Mouse (Mus musculus) ovary, postnatal 36 days (tissue): Measurements from ENCODE around the gene Tfap2a.

Source experiments
- DNase-seq: peaks from one replicate; pipeline ENCODE4 v3.0.0; 2022; ENCODE audit warnings: low spot score, mixed read lengths

Tfap2a gene

DNA sequence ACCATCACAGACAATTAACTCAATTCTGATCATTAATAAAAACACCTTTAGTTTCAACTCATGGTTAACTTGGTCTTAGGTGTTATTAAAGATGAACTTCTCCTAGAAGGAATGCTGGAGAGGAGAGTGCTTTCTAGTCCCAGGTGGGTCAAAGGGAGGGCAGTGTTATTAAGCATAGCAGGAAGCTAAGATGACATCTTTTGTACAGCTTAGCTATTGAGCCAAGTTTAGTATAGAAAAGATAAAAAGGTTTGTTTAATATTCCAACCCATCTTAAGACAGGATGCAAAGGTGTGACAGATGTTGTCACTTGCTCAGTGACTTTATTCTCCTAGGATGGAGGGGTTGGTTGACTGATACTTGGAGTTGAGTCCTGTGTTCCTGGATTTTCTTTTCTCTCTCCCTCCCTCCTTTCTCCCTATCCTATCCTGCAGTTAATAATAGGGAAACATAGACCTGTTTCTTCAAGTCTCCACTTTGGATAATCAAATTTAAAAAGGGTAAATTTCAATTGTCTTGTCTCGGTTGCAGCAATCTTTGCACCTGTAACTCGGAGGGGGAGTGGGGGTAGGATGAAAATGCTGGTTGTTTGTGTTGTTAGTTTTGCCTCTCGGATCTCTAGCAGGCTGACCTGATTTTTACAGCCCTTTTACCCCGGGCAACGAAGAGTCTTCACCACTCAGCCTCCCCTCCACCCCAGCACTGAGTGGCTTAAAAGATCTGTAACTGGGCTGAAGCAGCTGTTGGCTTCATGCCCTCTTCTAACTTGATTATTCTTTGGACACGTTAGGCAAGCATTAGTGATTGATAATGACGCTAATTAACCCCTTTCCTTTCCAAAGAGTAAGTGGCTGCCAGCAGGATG lies 26.3 kb downstream of the Tfap2a start:
- no peak for DNase-seq

- DNase-seq: no peak
Observed at GRCm38 (mm10) chr13:40710062-40710342, 28.2 kb downstream of the Tfap2a start.

DNA sequence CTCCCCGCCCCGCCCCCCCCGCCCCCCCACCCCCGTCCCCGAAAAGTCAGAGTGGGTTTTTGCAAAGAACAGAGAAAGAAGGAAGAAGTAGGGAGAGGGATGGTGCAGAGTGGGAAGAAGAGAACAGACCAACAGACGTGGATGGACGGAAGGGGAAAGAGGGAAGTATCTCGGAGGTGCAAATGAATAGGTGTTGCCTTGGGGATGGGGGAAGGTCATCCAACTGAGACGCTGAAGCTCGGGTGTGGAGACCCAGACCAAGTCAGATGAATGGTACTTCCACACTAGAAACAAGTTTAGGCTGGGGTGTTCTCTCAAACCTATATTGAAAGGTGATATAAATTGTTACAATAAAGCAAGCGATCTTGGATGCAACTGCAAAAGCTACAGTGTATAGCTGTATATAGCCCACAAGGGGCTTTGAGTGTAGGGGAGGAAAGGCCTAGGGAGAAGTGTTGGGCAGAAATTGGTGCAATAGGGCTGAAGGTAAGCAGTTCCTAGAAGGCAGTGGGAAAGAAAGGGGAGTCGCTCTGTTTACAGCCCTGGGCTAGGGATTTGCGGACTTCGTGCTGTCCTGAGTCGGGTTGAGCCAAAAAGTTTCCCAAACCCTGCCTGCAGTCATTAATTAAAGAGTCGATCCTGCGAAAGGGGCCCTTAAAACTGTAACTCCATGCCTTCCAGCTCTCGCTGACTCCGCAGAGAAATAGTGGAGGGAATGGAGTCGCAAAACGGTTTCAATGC lies 28.7 kb downstream of the Tfap2a start:
- no peak for DNase-seq

DNA sequence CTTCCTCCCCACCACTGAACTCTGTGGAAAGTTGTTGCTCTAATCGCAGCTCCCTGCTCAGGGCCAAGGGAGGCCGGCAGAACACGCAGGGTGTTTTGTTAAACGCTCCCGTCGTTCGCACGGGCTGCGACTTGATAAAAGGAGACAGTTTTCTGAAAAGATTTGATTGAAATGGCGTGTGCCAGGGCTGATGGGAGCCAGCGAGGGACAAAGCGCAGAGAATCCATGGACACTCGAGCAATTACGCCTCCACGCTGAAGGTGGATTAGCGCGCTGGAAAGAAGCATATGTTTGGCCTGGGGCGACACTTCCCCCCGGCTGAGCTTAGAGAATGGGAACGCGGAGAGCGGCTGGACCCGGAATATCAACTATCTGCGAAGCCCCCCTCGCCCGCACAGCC lies 29.3 kb downstream of the Tfap2a start:
- DNase-seq: no peak

- DNase-seq: no peak
Observed at GRCm38 (mm10) chr13:40708271-40708670, 29.9 kb downstream of the Tfap2a start.

DNA sequence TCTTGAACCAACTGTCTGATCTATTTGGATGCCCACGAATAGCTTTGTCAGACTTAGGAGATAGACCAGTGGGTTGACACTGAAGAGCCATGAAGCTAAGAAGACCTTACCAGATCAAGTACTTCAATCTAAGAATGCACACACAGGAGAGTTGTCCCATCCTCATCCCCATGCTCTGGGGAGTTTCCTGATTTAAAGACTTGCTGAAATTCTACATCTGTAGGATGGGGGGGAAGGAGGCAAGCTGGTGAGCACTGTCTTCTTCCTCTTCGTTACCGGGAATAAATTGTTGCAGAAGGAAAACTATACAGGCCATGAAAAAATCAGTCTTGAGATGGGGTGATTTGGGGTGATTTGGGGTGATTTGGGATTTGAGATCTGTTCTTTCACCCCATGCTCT lies 30.5 kb downstream of the Tfap2a start:
- DNase-seq: no peak

DNA sequence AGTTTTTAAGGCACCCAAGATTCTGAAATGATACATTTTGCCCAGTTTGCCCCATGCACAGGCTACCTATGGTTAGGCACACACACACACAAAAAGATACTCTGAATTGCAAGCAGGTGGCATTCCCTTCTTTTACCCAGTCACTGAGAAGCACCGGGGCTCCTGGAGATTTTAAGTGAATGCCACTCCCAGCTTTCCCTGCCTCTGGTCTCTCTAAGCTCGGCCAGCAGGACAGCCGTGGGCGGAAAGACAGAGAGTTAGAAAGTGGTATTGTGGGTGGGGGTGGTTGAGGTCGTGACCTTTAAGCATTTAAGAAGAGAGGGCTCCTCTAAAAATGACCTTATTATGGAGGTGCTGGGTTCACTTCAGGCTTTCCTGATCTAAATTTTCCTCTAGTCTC lies 31.6 kb downstream of the Tfap2a start:
- DNase-seq: no peak

GRCm38 (mm10) chr13:40705821-40706425 lies 32.3 kb downstream of the Tfap2a start:
- DNase-seq: no peak

DNA sequence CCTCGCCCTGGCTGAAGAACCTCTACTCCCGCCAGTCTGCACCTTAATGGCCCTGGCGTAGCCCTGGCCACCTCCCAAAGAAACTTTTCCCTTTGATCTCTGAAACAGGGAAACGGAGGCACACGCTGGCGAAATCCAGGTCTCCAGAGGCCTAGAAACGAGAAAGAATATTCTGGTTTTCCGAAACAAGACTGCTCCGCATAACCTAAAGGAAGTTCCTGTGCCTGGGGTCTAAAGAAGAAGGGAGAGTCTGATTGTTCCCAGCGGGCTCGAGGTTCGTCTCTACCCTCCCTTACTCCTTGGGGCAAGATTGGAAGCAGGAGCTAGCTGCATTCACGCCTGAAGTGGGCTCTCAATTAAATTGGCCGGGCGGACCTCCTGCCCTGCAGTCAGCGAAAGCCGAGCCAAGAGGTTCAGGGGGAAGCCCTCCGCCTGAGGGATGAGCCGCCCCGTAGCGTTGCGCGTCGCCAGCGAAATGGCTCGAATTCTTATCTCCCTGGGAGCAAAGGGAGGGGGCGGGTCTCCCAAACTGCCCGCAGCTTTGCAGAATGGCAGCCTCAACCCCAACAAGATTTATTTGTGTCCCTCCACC lies 33.2 kb downstream of the Tfap2a start:
- no peak for DNase-seq

DNA sequence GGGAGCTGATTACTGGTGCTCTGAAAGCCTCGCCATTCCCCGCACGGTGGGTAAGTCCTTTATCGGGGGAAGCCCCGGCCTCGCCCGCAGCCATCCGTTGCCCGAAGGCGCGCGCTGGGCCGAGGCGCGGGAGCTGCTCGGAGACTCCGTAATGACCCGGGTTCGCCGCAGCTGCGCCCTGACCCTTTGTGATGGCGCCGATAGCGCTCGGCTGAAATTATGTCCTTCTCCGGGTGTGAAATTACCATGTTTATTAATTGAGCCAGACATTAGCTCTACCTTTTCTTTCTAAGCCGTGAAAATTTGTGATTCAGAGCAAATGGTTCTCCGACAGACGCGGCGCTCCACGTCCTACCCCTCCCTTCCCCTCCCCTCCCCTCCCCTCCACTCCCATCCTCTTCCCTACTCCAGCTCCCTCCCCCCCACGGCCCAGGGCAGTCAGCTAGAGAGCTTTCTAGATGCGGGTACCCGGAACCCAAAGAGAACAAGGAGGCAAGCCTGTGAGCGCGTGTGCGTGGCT lies 34.1 kb downstream of the Tfap2a start:
- DNase-seq: no peak

- no peak for DNase-seq
Observed at GRCm38 (mm10) chr13:40703123-40703797, 34.9 kb downstream of the Tfap2a start.

- no peak for DNase-seq
Observed at GRCm38 (mm10) chr13:40702361-40703122, 35.6 kb downstream of the Tfap2a start.

GRCm38 (mm10) chr13:40701691-40702090 lies 36.5 kb downstream of the Tfap2a start:
- no peak for DNase-seq

DNA sequence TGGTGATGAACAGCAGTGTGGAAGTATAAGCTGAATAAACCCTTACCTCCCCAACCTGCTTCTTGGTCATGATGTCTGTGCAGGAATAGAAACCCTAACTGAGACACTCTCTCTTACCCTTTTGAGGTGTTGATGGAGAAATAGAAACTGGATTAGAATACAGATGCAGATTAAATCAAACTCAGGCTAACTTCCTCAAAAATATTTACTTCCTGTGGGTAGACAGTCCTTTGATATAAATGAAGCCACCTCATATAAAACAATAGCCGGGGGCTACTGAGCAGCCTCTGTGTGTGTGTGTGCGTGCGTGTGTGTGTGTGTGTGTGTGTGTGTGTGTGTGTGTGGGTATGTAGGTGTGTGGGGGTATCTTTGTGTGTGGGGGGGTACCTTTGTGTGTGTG lies 52.4 kb downstream of the Tfap2a start:
- no peak for DNase-seq

- no peak for DNase-seq
Observed at GRCm38 (mm10) chr13:40676730-40677129, 61.4 kb downstream of the Tfap2a start.
